Mouse (Mus musculus): ENCODE measurements around the gene Xrcc4. TPM values are rescaled to one million over a fixed set of nuclear protein-coding genes. Genes with fewer than 3 reads are reported as not detected.
"Not testable (repeated sequence)": the region's sequence is repeated elsewhere in the genome, so short reads cannot be mapped to it uniquely, and the experiment has no call there.

The Xrcc4 gene
- polyA plus RNA-seq, 1 experiment from 2014 or later: 20.0 TPM

DNA sequence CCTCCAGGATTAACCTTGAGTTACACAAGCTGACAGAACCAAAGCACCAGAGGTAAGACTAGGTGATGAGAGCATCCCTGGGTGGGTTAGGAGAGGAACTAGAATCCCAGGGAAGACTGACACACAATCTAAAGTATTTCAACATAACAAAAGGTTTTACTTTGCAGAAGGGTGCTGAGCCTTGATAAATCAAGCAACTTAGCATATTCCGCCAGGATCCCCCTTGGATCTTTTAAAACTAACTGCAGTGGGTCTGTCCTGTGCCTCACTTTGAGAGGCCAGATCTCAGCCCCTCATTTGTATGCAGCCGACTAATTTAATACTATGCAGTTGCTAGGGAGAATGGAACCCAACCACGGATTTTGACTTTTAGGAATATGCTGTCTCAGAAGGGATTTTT lies 309.1 kb downstream of the Xrcc4 start:
- no peak overlapping the region for H3K4me2 ChIP-seq
- H3K4me3 ChIP-seq (ENCODE audit: low read depth, low read length): no peak overlapping the region
- H3K27me3 ChIP-seq (ENCODE audit: control insufficient read depth, insufficient read depth, low read length): no peaks in the 10 kb centered on the region
- no peak overlapping the region for H3K27ac ChIP-seq (ENCODE audit: low read depth, low read length)
- no peaks in the 10 kb centered on the region for H3K9me3 ChIP-seq (replicated peaks; ENCODE audit: control insufficient read depth, low read length)
- no peak overlapping the region for H3K9ac ChIP-seq (ENCODE audit: low read depth, low read length)
- no peaks in the 10 kb centered on the region for H3K36me3 ChIP-seq (ENCODE audit: control insufficient read depth, insufficient read depth, low read length)
- 57% methylated on average over 3 of the region's 3 CpGs for WGBS (ENCODE audit: insufficient replicate concordance)
- H3K4me1 ChIP-seq (ENCODE audit: control insufficient read depth, insufficient read depth, low read length): peaks cover 5% of the 10 kb centered on the region
- ATAC-seq (replicated peaks; ENCODE audit: insufficient number of reproducible peaks, low FRiP score, low TSS enrichment): no peak

DNA sequence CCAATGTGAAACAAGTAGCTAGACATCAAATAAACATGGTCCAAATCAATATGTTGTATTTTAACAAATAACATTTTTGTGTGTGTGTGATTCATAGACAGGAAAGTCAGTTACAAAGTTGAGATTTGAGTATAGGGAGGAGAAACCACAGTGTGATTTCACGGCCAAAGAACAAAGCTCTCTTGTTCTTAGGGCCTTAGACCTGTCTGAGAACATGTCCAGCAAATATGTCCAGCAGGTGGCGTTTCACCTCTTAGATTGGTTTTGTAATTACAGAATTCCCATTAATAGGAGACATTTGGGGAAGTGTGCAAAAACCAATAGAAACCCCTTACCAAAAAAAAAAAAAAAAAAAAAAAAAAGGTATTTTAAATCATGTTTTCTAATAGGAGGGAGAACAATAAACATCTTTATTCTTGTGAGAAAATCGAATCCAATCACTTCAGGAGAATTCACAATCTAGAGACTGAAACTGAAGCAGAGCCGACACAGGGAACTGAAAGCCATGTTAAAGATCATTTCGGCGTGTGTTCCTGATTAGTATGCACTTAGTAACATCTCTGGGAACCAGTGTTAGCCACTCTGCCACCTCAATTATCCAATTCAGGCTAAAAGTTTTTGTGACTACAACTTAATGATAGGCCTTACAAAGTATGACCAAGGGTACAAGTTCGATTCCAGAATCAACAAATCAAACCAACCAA lies 310.0 kb downstream of the Xrcc4 start:
- no peak overlapping the region for H3K4me3 ChIP-seq (ENCODE audit: low read depth, low read length)
- WGBS (ENCODE audit: insufficient replicate concordance): 61% methylated on average over 7 of the region's 7 CpGs
- no peak for ATAC-seq (replicated peaks; ENCODE audit: insufficient number of reproducible peaks, low FRiP score, low TSS enrichment)

DNA sequence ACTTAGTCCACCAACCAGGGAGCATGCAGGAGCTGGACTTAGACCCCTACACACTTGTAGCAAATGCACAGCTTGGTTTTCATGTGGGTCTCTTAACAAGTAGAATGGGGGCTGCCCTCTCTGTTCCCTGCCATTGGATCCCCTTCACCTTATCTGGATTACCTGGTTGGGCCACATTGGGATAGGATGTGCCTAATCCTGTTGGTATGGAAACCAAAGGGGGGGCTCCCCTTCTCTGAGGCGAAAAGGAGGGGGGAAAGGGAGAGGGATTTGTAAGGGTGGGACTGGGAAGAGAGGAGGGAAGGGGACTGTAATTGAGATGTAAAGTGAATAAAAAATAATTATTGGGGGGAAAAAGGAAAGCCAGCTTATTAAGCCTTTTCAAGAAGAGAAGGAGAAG lies 311.6 kb downstream of the Xrcc4 start:
- no peak for ATAC-seq (replicated peaks; ENCODE audit: insufficient number of reproducible peaks, low FRiP score, low TSS enrichment)
- no peak overlapping the region for H3K27ac ChIP-seq (ENCODE audit: low read depth, low read length)
- H3K27me3 ChIP-seq (ENCODE audit: control insufficient read depth, insufficient read depth, low read length): no peaks in the 10 kb centered on the region
- no peak overlapping the region for H3K4me3 ChIP-seq (ENCODE audit: low read depth, low read length)
- no peak overlapping the region for H3K4me2 ChIP-seq
- 50% methylated on average over 1 of the region's 1 CpGs for WGBS (ENCODE audit: insufficient replicate concordance)
- H3K4me1 ChIP-seq (ENCODE audit: control insufficient read depth, insufficient read depth, low read length): peaks cover 5% of the 10 kb centered on the region
- H3K9me3 ChIP-seq (replicated peaks; ENCODE audit: control insufficient read depth, low read length): no peaks in the 10 kb centered on the region
- H3K9ac ChIP-seq (ENCODE audit: low read depth, low read length): no peak overlapping the region
- H3K36me3 ChIP-seq (ENCODE audit: control insufficient read depth, insufficient read depth, low read length): no peaks in the 10 kb centered on the region

More for the DNA sequence above, 310.0 kb downstream of the Xrcc4 start:
- no peaks in the 10 kb centered on the region for H3K27me3 ChIP-seq (ENCODE audit: control insufficient read depth, insufficient read depth, low read length)
- no peak overlapping the region for H3K9ac ChIP-seq (ENCODE audit: low read depth, low read length)
- no peak overlapping the region for H3K27ac ChIP-seq (ENCODE audit: low read depth, low read length)
- peaks cover 5% of the 10 kb centered on the region for H3K4me1 ChIP-seq (ENCODE audit: control insufficient read depth, insufficient read depth, low read length)
- no peaks in the 10 kb centered on the region for H3K36me3 ChIP-seq (ENCODE audit: control insufficient read depth, insufficient read depth, low read length)
- H3K9me3 ChIP-seq (replicated peaks; ENCODE audit: control insufficient read depth, low read length): no peaks in the 10 kb centered on the region
- no peak overlapping the region for H3K4me2 ChIP-seq

DNA sequence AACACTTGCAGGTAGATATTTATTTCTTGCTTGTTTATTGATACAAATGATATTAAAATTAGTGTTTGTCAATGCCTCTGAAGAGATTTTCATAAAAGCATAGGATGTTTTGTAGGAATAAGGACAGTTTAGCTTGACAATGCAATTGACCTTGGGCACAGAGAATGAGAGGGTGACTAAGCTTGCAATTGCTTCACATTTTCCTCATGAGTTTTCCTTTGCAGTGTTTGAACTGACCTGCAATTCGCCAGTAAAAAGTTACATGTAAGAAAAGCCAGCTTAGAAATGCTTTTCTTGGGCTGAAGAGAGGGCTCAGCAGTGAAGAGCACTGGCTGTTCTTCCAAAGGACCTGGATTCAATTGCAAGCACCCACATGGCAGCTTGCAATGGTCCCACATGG lies 312.3 kb downstream of the Xrcc4 start:
- Histone ChIP-seq H3K4me3 (ENCODE audit: low read depth, low read length) (no peak overlapping the region), H3K27ac (ENCODE audit: low read depth, low read length) (no peak overlapping the region), H3K4me1 (ENCODE audit: control insufficient read depth, insufficient read depth, low read length) (peaks cover 5% of the 10 kb centered on the region), H3K9me3 (replicated peaks; ENCODE audit: control insufficient read depth, low read length) (no peaks in the 10 kb centered on the region), H3K36me3 (ENCODE audit: control insufficient read depth, insufficient read depth, low read length) (no peaks in the 10 kb centered on the region), H3K4me2 (no peak overlapping the region), H3K27me3 (ENCODE audit: control insufficient read depth, insufficient read depth, low read length) (no peaks in the 10 kb centered on the region), H3K9ac (ENCODE audit: low read depth, low read length) (no peak overlapping the region)
- 80% methylated on average over 1 of the region's 1 CpGs for WGBS (ENCODE audit: insufficient replicate concordance)
- no peak for ATAC-seq (replicated peaks; ENCODE audit: insufficient number of reproducible peaks, low FRiP score, low TSS enrichment)

DNA sequence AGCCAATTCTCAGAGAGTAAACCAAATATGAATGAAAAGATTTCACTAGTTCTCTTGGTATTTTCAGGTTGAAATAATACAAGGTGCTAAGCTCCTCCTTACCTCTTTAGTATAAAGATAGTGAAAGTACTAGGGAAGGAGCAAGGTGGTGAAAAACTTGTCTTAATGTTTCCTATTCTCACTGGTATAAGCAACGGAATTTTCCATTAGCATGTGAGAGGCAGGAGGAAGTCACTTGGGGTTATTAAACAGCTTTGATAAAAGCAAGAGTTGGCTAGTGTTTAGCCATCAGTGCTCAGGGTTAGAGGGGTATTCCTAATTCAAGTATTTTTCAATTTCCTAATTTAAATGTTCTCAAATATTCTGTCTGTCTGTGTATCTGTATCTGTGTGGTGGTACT lies 322.9 kb downstream of the Xrcc4 start:
- ATAC-seq (replicated peaks; ENCODE audit: insufficient number of reproducible peaks, low FRiP score, low TSS enrichment): no peak
- no peaks in the 10 kb centered on the region for H3K27me3 ChIP-seq (ENCODE audit: control insufficient read depth, insufficient read depth, low read length)
- H3K4me1 ChIP-seq (ENCODE audit: control insufficient read depth, insufficient read depth, low read length): no peaks in the 10 kb centered on the region
- WGBS (ENCODE audit: insufficient replicate concordance): 51% methylated on average over 1 of the region's 1 CpGs
- no peaks in the 10 kb centered on the region for H3K9me3 ChIP-seq (replicated peaks; ENCODE audit: control insufficient read depth, low read length)
- H3K4me3 ChIP-seq (ENCODE audit: low read depth, low read length): no peak overlapping the region
- no peak overlapping the region for H3K27ac ChIP-seq (ENCODE audit: low read depth, low read length)
- no peaks in the 10 kb centered on the region for H3K36me3 ChIP-seq (ENCODE audit: control insufficient read depth, insufficient read depth, low read length)
- no peak overlapping the region for H3K9ac ChIP-seq (ENCODE audit: low read depth, low read length)
- H3K4me2 ChIP-seq: no peak overlapping the region

DNA sequence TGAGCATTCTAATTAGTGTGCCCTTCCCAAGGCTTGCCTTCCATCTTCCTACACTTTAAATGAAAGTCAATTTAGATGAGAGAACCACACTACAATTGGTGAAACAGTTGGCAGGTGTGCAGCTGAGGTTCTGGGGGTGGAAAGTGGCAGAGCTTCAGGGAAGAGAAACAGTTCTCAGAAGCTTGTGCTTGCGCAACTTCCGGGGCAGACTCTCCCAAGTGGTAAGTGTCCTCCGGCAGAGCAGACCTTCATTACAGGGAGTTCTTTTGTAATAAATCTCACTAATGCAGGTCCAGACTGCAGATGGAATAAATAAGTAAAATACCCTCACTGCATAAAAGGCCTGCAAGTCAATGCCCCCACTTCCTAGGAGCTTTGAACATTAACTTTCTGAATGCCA lies 323.4 kb downstream of the Xrcc4 start:
- WGBS (ENCODE audit: insufficient replicate concordance): 83% methylated on average over 3 of the region's 3 CpGs
- Histone ChIP-seq H3K4me1 (ENCODE audit: control insufficient read depth, insufficient read depth, low read length) (peaks cover 2% of the 10 kb centered on the region; the same call in 1 of the 2 replicates), H3K27me3 (ENCODE audit: control insufficient read depth, insufficient read depth, low read length) (no peaks in the 10 kb centered on the region), H3K4me2 (no peak overlapping the region), H3K27ac (ENCODE audit: low read depth, low read length) (no peak overlapping the region), H3K4me3 (ENCODE audit: low read depth, low read length) (no peak overlapping the region), H3K9me3 (replicated peaks; ENCODE audit: control insufficient read depth, low read length) (no peaks in the 10 kb centered on the region), H3K9ac (ENCODE audit: low read depth, low read length) (no peak overlapping the region), H3K36me3 (ENCODE audit: control insufficient read depth, insufficient read depth, low read length) (no peaks in the 10 kb centered on the region)
- no peak for ATAC-seq (replicated peaks; ENCODE audit: insufficient number of reproducible peaks, low FRiP score, low TSS enrichment)

DNA sequence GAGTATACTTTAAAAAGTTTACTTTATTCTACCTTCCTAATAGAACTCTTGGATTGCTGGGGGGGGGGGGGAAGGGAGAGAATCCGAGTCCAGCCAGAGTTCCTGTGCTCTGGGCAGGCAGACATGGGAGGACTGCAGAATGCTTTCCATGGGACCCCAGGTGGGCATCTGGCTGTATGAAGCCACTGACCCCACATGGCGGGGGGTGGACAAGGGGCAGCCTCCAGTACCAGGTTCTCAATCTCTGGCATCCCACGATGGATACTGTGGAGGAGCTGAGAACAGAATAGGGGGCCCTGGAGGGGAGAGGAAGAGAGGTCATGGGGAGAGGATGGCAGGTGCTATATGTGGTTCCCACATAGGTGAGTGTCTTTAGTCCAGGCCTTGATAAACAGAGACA lies 327.1 kb downstream of the Xrcc4 start:
- no peaks in the 10 kb centered on the region for H3K36me3 ChIP-seq (ENCODE audit: control insufficient read depth, insufficient read depth, low read length)
- H3K9me3 ChIP-seq (replicated peaks; ENCODE audit: control insufficient read depth, low read length): no peaks in the 10 kb centered on the region
- H3K27ac ChIP-seq (ENCODE audit: low read depth, low read length): no peak overlapping the region
- no peaks in the 10 kb centered on the region for H3K27me3 ChIP-seq (ENCODE audit: control insufficient read depth, insufficient read depth, low read length)
- WGBS (ENCODE audit: insufficient replicate concordance): 68% methylated on average over 3 of the region's 3 CpGs
- H3K4me3 ChIP-seq (ENCODE audit: low read depth, low read length): no peak overlapping the region
- ATAC-seq (replicated peaks; ENCODE audit: insufficient number of reproducible peaks, low FRiP score, low TSS enrichment): no peak
- H3K4me1 ChIP-seq (ENCODE audit: control insufficient read depth, insufficient read depth, low read length): peaks cover 10% of the 10 kb centered on the region
- H3K9ac ChIP-seq (ENCODE audit: low read depth, low read length): no peak overlapping the region
- H3K4me2 ChIP-seq: no peak overlapping the region

DNA sequence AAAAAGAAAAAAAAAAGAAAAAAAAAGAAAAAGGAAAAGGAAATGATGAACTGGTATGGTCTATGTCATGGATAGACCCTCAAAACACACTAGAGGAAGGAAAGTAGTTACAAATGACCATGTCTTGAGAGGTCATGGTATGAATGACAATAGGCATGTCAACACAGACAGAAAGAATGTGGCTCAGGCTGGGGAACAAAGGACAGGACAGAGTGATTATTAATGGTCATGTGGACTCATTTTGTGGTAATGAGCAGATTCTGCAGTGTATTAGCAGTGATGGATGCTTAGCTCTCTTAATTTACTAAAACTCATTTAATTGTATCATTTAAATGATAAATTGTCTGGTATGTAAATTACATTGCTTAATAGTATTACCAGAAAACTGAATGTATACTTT lies 333.1 kb downstream of the Xrcc4 start:
- Histone ChIP-seq H3K4me1 (ENCODE audit: control insufficient read depth, insufficient read depth, low read length) (peaks cover 10% of the 10 kb centered on the region), H3K4me2 (no peak overlapping the region), H3K9ac (ENCODE audit: low read depth, low read length) (no peak overlapping the region), H3K27ac (ENCODE audit: low read depth, low read length) (no peak overlapping the region), H3K27me3 (ENCODE audit: control insufficient read depth, insufficient read depth, low read length) (no peaks in the 10 kb centered on the region), H3K4me3 (ENCODE audit: low read depth, low read length) (no peak overlapping the region), H3K9me3 (replicated peaks; ENCODE audit: control insufficient read depth, low read length) (no peaks in the 10 kb centered on the region), H3K36me3 (ENCODE audit: control insufficient read depth, insufficient read depth, low read length) (no peaks in the 10 kb centered on the region)
- no peak for ATAC-seq (replicated peaks; ENCODE audit: insufficient number of reproducible peaks, low FRiP score, low TSS enrichment)

DNA sequence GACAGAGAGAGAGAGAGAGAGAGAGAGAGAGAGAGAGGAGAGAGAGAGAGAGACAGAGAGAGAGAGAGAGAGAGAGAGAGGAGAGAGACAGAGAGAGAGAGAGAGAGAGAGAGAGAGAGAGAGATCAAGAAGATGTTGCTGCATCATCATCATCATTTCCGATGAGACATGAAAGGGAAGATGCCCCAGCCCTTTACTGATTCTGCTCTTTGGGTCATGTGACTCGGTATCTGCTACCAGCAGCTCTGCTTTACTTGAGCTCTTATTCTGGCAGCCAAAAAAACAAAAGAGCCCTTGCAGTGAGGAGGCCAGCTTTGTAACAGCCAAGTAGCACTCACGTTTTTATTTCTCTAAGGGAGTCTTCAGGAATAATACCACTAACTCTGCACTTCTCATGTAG lies 338.8 kb downstream of the Xrcc4 start:
- H3K9me3 ChIP-seq (replicated peaks; ENCODE audit: control insufficient read depth, low read length); ATAC-seq (replicated peaks; ENCODE audit: insufficient number of reproducible peaks, low FRiP score, low TSS enrichment); H3K36me3 ChIP-seq (ENCODE audit: control insufficient read depth, insufficient read depth, low read length); H3K4me1 ChIP-seq (ENCODE audit: control insufficient read depth, insufficient read depth, low read length); H3K4me3 ChIP-seq (ENCODE audit: low read depth, low read length); H3K9ac ChIP-seq (ENCODE audit: low read depth, low read length); H3K27me3 ChIP-seq (ENCODE audit: control insufficient read depth, insufficient read depth, low read length); H3K4me2 ChIP-seq; H3K27ac ChIP-seq (ENCODE audit: low read depth, low read length): not testable (repeated sequence)
- WGBS (ENCODE audit: insufficient replicate concordance): 23% methylated on average over 3 of the region's 3 CpGs

Measured in heart, embryonic 11.5 days (tissue).